Mouse (Mus musculus) C2C12 (cell line): ENCODE measurements around the gene Faim2.

Source experiments
- CEBPB ChIP-seq: IDR thresholded peaks from one replicate; pipeline ENCODE4 v1.6.1; 2011; ENCODE audit warnings: low read depth, mild to moderate bottlenecking, control low read depth, moderate library complexity
- CTCF ChIP-seq: IDR thresholded peaks from one replicate; pipeline ENCODE4 v1.5.1; 2011; ENCODE audit not compliant: control insufficient read depth, insufficient read depth, insufficient read length
- FOSL1 ChIP-seq: IDR thresholded peaks from one replicate; pipeline ENCODE4 v1.8.0; 2011; ENCODE audit warnings: mild to moderate bottlenecking, low read length; ENCODE audit not compliant: poor library complexity, insufficient read depth, severe bottlenecking
- MAX ChIP-seq: IDR thresholded peaks from one replicate; pipeline ENCODE4 v1.6.1; 2011; ENCODE audit warnings: mild to moderate bottlenecking, control low read depth
- MYOD1 ChIP-seq: IDR thresholded peaks from one replicate; pipeline ENCODE4 v1.6.1; 2011; ENCODE audit warnings: low read depth; ENCODE audit not compliant: control insufficient read depth, insufficient read length
- MYOG ChIP-seq: IDR thresholded peaks from one replicate; pipeline ENCODE4 v1.6.1; 2011; ENCODE audit not compliant: control insufficient read depth, insufficient read length; ENCODE audit errors: extremely low read depth
- USF1 ChIP-seq: IDR thresholded peaks from one replicate; pipeline ENCODE4 v1.6.1; 2011; ENCODE audit warnings: low read depth, mild to moderate bottlenecking, control low read depth, moderate library complexity

- no peak for TF ChIP-seq MAX
- no peak for TF ChIP-seq FOSL1
- TF ChIP-seq MYOD1, result no peak
- TF ChIP-seq CTCF, result no peak
- no peak for TF ChIP-seq MYOG
- no peak for TF ChIP-seq USF1
- no peak for TF ChIP-seq CEBPB
These were observed 72.5 kb downstream of the Faim2 start for GRCm38 (mm10) chr15:99455415-99455814.
